Mouse (Mus musculus): ENCODE measurements around the gene Arap2. TPM values are rescaled to one million over a fixed set of nuclear protein-coding genes. Genes with fewer than 3 reads are reported as not detected.
A peak's percentile ranks its signal among the peaks of the same experiment; 100 is the strongest.

Arap2 gene
- 10 to 100 TPM; 70.2 to 75.6 TPM for total RNA-seq (2021)
- long read RNA-seq, experiment 1, full-length matches to known transcripts = 4 of 19 reads
- long read RNA-seq, experiment 1, partial matches to known transcripts = 5 of 19 reads
- long read RNA-seq, experiment 1, other reads (novel, unspliced or antisense) = 10 of 19 reads
- long read RNA-seq, experiment 2, full-length matches to known transcripts = 1 of 7 reads
- long read RNA-seq, experiment 2, partial matches to known transcripts = 3 of 7 reads
- long read RNA-seq, experiment 2, other reads (novel, unspliced or antisense) = 3 of 7 reads

DNA sequence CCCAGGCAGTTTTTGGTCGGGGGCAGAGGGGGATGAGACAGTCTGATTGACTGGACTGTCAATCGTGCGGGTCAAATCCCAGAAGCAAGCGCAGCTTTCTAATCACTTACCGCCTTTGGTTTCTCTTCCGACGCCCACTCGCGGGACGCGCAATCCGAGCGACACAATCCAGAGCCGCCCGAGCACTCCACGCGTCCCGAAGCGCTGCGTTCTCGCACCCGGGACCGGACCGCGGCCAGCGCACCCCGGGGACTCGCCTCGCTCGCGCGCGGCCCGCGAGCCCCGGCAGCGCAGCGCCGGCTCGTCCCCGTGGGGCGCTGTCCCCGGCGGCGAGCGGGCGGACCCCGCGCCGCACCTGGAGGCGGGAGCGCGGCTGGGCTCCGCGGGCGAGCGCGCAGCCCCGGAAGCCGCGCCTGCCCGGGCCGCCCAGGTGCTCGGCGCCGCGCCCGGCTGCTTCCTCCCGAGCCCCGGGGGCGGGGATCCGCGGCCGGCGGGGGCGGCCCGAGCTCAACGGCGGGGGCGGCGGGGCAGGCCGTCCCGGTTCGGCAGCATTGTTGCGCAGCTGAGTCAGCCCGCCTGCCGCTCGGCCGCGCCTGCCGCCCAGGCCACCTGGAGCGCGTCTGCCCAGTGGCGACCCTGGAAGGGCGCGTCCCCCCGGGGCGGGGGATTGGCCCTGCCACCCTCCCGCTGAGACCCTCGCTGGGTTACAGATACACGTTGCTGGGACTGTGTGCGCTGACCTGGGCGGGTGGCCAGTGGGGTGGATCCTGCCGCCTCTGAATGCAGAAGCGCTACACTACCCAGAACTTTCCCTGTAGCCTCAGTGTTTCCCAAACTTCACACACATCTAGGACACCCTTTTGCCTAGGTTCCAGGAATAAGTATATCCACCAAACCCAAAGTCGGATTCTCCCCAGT, at the start of gene Arap2:
Gene Arap2 (minus strand): TSS at position 376 of the 918 bp plus-strand sequence.
- peak; percentile 52 to 71 for DNase-seq (ENCODE audit: low spot score in 2 of 2)

DNA sequence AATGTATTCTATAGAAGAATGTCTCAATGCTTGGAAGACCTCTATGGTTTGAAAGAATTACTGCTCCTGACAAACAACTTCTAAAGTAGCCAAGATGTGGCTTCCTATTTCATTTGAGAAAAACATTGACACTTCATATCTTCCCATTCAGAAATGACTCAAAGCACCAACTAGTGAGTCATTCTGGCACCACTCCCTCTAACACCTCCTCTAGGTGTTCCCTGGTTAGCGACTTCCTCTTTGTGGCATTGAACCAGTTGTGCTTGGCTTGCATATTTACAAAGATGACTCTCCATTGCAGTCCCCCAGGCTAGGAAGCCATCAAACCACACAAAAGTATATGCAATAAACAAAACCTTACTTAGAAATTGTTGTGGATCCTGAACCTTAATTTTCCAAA, 49.8 kb upstream of the Arap2 start:
- DNase-seq (ENCODE audit: low spot score in 2 of 2) = peak; percentile 18 to 28

DNA sequence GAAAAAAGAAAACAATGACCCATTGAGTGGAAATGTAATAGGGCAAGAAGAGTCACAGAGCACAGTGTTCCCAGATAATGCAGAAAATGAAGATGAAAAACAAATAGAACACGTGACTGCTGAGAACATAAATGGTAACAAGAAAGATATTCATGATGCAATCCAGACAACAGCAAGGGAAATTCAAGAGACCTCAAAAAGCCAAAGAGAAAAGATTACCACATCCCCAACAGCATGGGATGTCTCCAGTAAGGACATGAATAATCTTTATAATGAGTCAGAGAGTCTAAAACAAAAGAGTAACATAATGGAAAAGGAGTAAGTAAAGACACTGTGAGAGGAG, 48.1 kb upstream of the Arap2 start:
- DNase-seq (ENCODE audit: low spot score in 2 of 2) = no peak

DNA sequence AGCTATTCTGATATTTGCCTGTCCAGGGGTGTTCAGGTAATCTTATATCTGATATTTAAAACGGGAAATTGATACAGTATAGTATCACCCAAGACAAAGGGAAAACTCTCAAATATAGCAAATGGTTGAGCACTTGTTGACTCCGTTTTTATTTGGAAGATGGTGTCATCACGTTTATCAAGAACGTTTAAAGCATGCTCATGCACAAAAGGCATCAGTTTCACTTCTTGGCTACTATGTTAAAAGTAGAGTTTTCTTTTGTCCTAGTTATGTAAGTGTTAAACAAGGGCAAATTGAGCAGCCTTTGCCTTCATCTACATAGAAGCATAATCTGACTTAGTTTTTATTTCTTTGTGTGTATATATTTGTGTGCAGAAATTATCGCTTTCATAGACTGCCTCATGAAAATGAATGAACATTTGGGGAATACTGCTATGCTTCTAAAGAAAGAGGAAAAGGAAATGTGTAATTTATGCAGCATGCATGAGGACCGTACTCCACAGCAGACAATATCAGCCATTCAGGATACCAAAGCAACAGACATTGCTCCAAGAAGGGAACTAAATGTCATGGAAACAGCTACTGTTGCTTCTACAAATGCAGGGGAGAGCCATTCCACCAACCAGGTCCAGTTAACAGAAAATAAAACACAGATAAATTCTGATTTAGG, 47.6 kb upstream of the Arap2 start, which contains the start of gene Dthd1:
Gene Dthd1 (plus strand): TSS at position 422 of the 670 bp plus-strand sequence.
- DNase-seq (ENCODE audit: low spot score in 2 of 2) = peak in 1 of 2 experiments; percentile 3

DNA sequence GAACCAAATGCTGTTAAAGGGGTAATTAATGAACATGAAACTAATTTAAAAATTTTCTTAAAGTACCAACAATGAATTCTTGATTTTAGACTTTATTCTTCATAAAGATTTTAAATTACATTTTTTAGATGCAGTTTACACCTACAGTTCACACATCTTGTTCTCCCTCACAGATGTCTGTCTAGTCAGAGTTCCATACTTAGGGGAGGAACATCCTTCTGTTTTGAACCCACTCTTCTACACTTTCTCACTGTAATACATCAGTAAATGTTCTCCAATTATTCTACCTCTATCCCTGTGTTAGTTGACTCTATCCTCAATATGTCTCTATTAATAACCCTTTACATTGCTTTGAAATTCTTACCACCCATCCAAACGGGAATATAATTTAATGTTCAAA, 26.8 kb upstream of the Arap2 start:
- DNase-seq (ENCODE audit: low spot score in 2 of 2) = no peak

DNA sequence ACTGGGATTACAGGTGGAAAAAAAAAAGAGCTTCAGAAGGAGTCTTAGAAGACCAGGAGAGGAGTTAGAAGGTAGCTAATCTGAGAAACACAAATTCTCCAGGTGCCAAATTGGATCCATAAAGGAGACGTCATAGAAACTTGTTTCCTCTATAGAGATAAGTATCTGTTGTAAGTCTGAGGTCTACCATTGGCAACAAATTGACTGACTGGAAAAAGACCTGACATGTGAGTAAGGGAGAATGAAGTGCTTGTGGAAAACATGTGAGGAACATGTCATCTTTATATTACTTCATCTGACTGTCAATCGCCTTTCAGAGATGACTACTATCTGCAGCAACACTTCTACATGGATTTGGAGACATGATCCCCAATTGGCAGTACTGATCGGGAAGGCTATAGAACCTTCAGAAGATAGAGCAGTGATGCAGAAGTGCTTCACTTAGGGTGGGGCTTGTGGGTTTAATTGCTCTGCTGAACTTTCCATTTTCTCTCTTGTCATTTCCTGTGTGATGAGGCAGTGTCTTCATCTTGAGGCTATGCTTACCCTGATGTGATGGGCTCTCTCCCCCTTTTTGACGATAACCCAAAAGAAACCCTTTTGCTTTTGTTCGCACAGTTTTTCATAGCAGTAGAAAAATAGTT, 25.1 kb upstream of the Arap2 start:
- no peak for DNase-seq (ENCODE audit: low spot score in 2 of 2)

DNA sequence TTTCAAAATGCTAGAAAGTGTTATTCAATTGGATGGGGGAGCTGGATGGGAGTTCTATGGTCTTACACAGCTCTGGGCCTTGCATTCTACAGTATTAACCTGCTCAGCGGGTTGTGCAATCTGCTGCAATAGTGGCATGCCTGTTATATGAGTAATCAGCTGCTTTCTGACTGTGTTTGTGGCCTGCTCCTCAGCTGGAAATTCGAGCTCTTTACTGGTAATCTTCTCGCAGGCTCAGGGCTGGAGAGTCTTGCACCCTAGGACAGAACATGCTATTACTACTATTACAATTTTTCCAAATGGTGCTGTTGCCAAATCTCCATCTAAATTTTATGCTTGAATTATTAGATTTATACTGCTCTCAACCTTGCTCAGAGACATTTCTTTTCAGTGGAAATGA, 20.9 kb upstream of the Arap2 start:
- no peak for DNase-seq (ENCODE audit: low spot score in 2 of 2)

DNA sequence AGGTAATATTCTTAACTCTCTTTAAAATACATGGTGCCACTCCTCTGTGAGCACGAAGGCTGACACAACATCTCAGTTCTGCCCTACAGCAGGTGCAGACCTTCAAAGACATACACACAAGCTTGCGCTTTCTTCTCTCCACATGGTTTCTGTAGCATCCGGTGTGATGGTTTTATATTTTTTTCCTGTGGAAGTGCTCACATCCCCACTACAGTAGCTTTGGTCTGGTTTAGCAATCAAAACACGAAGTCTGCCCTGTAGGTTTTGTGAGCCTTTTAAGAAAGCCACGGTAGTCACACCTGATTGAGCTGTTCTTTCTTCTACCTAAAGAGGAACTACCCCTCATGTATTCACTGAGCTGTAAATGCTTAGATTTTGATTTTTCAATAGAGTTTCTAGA, 12.7 kb upstream of the Arap2 start:
- DNase-seq (ENCODE audit: low spot score in 2 of 2) = no peak

DNA sequence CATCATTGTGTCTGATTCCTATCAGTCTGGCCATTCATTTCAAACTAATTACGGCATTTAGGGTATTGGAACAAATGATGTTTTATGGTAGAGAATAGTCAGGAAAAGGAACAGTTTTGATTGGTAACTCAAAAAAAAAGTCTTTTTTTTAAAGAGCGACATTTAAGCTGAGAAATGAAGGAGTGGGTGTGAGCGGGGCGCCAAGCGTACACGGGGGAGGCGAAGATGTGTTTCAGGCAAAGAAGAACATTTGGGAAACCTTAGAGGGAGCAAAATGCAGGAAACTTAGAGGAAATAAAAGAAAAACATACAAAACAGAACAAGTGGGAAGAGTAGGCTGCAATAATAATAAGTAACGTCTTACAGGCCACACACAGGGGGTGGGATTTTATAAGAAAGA, 11.8 kb upstream of the Arap2 start:
- peak; percentile 31 to 50 for DNase-seq (ENCODE audit: low spot score in 2 of 2)

DNA sequence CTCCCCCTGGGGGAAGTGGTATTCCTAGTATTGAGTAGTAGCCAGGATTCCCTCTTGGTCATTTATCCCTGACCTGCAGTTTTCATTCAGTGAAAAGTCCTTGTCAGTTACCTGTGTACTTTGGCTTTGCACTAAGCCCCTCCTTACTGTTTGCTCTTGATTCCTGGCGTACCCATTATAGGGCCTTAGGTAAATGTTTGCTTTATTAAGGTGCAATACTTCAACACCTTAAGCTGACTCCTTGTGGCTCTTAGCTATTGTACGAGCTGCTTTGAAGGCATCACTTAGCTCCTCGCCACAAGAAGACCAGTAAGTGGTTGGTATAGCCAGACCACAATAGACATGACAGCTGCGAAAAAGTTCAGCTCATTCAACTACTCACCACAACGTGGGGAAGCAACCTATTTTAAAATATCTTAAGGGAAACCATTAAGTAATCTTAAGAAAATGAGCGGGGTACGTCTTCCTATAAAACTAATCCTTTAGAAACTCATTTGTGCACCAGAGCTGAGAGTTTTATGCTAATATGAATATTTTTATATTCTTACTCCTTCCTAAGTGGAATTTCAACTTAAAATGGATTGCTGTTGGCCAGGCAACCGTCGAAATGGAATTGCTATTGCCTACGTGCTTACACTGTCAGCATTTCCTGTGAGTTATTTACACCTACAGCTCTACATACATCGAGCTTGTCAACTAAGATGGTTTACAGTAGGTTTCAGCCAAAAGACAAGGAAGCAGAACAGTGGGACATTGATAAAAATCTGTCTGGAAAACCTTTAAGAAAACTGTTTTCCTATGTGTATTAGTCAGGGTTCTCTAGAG, 6.0 kb upstream of the Arap2 start:
- DNase-seq (ENCODE audit: low spot score in 2 of 2) = no peak

DNA sequence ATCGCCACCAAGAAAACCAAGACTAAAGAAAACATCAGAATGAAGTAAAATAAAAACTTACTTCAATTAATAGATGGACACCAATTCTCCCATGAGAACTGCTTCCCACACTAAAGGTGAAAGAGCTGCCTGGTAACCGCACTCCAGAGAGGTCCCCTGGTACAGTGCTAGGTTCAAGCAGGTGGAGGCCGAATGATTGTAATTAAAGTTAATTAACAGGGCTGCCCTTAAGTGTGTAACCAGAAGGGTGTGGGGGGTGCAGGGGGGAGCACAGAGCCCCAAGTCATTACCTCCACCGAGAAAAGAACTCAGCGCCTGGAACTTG, 538 bp downstream of the Arap2 start:
- DNase-seq (ENCODE audit: low spot score in 2 of 2) = no peak

DNA sequence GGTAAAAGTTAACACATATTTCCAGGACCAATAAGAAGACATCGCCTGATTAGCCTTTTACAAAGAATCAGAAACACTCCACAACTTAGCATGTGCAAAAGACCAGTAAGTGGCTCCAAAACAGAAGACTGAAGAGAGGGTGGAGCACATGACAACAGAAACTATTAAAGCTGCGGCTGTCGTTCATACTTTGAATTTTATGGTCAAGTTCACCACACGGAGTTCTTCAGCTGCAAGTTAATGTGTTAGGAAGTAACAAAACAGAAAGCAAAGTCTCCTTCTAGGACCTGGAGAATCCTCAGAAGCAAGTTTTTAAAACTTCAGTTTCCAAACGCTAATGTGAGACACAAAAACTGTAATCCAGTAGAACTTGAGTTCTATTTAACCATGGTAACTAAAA, 1.8 kb downstream of the Arap2 start:
- DNase-seq (ENCODE audit: low spot score in 2 of 2) = no peak

DNA sequence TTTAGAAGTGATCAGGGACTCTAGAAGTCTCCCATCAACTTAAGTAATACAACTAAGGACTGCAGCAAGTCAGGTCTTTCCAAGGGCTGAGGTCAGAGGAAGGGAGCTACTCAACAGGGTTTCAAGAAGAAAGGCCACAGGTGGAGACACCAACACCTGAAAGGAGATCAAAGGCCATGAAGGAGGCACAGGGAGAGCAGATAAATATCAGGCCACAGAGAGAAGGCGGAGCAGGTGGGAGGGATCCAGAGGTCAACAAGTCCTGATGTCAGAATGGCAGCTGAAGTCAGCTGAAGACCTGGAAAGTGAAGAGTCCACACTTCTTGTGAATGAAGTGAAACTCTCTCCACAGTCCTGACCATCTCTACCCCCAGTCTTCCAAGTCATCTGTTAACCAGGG, 2.9 kb downstream of the Arap2 start:
- no peak for DNase-seq (ENCODE audit: low spot score in 2 of 2)

DNA sequence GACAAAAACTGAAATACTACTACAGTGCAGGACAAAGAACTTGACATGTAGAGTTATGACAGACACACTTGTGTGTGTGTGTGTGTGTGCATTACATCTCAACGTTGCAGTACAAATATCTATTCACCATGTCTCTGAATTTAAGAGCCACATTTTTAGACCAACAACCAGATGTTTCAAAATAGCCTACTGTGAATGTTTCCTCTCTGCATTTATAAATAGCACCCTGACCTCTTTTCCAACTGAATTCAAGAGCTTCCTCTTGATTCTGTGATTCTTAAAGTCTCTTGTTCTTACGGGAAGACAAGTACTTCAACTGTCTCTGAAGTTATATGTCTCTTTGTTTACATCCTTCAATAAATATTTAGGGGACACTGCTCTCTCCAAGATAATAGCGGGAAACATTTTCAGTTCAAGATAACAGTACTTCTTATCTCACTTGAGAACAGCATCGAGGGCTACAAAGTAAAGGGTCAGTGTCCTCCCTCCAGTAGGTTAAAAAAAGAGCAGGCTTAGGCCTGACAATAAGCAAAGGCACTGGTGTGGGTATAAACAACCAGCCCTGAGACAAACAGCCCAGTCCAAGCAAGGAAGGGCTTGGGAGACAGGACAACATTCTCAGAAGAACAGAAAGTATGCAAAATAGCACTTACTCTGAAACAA, 3.5 kb downstream of the Arap2 start:
- no peak for DNase-seq (ENCODE audit: low spot score in 2 of 2)

DNA sequence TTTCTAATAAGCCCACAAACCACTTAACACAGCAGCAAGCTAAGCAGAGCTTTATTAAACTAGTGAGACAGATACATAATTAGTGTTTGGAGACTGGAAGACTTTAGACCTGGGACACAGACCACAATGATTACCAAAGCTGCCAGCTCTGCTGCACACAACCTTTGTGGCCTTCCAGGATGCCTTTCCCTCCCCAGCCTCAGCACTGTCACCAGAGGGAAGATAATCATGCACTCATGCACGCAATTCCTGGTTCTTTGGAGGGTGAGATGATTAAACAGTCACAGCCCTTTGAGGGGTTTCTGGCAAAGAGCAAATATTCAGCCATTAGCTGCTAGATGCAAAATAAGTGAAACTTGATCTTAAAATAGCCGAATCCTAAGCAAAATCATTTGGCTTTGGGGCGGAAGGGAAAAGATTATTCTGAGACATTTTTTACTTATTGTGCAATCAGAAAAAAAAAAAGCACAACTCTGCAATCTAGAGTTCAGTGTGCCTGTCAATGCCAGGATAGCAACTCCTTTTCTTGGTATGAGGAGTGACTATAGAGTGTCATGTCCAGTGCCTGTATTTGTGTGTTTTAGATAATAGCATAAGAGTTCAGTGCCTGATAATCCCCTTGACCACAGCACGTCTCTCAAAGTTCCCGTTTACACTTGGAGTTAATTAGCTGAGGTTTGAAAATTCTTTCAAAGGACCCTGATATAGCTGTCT, 5.0 kb downstream of the Arap2 start:
- DNase-seq (ENCODE audit: low spot score in 2 of 2) = no peak

DNA sequence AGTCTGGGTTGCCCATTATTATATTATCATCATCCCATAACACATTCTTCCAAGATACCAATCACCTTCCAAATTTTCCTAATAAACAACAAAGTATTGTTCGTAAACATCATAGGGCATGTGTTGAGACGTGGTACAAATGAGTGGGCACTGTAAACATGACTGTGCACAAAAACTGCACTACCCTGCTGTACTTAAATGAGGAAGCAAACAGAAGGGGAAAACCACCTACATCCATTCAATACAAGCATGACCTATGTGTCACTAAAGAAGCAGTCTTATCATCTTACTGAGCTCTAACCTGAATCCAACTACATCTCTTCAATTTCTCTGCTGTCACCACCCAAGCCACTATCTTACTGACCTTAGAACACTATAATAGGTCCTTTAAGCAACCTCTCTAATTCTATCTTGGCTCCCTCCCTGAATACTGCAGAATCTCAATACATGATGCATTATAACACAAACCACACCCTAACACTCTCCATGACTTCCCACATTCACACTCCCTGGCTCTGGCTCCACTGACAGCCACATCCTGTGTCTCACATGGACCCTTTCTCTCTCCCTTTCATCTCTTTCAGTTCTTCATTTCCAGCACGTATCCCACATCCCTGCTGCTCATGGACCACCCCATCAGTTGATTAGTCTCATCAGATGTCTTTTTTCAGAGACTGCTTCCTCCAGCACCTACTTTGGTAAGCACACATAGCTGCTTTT, 10.0 kb downstream of the Arap2 start:
- DNase-seq (ENCODE audit: low spot score in 2 of 2) = no peak

DNA sequence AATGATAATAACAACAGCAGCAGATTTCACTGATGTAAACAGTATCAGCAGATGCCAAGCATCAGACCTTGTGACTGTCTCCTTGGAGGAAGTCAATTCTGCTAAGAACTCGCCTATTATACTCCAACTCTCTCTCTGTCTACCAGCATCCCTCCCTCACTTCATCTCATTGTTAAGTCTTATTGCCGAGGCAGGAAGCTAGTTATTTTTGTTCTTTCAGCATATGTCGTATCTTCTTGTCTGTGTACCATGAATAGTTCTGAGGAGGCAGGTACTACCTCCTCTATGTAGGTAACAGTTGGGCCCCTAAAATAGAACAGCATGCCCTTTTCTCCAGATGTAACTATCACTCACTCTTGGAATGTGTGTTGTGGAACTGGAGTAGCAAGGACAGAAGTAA, 13.0 kb downstream of the Arap2 start:
- DNase-seq (ENCODE audit: low spot score in 2 of 2) = no peak

DNA sequence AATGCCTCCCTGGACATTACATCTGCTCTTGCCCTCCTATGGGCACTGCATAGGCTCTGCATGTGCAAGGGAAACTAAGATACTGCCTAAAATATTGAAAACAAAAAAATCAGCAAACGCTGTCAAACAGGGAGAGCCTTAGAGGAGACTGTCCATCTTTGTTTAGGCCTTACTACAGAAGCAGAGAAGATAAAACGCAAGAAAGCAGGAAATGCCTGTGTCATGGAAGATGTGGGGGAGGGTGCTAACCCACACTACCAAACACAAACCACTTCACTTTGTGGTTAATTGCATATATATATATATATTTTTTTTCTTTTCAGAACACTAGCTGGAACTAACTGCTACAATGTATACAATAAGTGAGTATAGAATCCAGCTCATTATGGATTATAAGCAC, 14.3 kb downstream of the Arap2 start:
- DNase-seq (ENCODE audit: low spot score in 2 of 2) = no peak

DNA sequence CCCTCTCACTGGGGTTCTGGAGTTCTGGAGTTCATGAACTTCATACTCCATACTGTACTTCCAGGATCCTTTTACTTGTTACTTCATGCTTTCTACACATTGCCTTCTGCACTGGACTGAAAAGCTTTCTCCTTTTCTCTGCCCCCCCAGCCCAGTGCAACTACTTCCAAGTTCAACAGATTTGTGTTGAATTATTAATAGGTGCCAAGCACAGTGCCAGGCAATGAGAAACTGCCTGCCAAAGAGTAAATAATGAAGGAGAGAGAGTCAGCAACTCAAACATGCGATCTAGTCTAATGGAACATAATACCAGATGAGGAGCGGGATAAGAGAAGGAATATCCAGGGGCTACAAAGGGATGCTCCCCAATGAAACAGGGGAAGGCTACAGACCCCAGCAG, 17.8 kb downstream of the Arap2 start:
- no peak for DNase-seq (ENCODE audit: low spot score in 2 of 2)
